Mouse (Mus musculus) hindbrain, postnatal 0 days (tissue): ENCODE results near the gene Kcnh1. TPM values are rescaled to one million over a fixed set of nuclear protein-coding genes. Genes with fewer than 3 reads are reported as not detected.

Experiments
- ATAC-seq: fragments of 200-750 bp; cut with Nextera tagmentation; 2 replicates; pipeline ENCODE4 v1.8.0; 2017; ENCODE audit warnings: mild to moderate bottlenecking, moderate TSS enrichment, moderate library complexity
- DNase-seq: peaks from one replicate; pipeline ENCODE4 v3.0.0-alpha.2; 2015; ENCODE audit warnings: low spot score
- H3K27ac ChIP-seq: fragments of 300-500 bp; sonication (generic); 2 replicates; pipeline ENCODE4 v1.5.1; 2014; ENCODE audit warnings: mild to moderate bottlenecking
- H3K27me3 ChIP-seq: fragments of 300-500 bp; sonication (generic); 2 replicates; pipeline ENCODE4 v1.6.1; 2014; ENCODE audit warnings: low read length, mixed read lengths; ENCODE audit not compliant: insufficient read depth
- H3K36me3 ChIP-seq: fragments of 300-500 bp; sonication (generic); 2 replicates; pipeline ENCODE4 v1.6.1; 2014; ENCODE audit warnings: low read length, mixed read lengths; ENCODE audit not compliant: insufficient read depth
- H3K4me1 ChIP-seq: fragments of 300-500 bp; sonication (generic); 2 replicates; pipeline ENCODE4 v1.6.1; 2014; ENCODE audit warnings: antibody characterized with exemption, low read length, mixed read lengths; ENCODE audit not compliant: insufficient read depth
- H3K4me2 ChIP-seq: fragments of 300-500 bp; sonication (generic); 2 replicates; pipeline ENCODE4 v1.6.1; 2014; ENCODE audit warnings: low read depth, mild to moderate bottlenecking, low read length, moderate library complexity, mixed read lengths
- H3K4me3 ChIP-seq: fragments of 300-500 bp; sonication (generic); 2 replicates; pipeline ENCODE4 v1.5.1; 2014; ENCODE audit warnings: low read length
- H3K9ac ChIP-seq: fragments of 300-500 bp; sonication (generic); replicated peaks from 2 replicates; pipeline ENCODE4 v1.6.1; 2014; ENCODE audit warnings: mild to moderate bottlenecking, low read length, moderate library complexity, mixed read lengths
- H3K9me3 ChIP-seq: fragments of 300-500 bp; sonication (generic); 2 replicates; pipeline ENCODE4 v1.6.1; 2016; ENCODE audit warnings: low read length, mixed read lengths
- CTCF ChIP-seq: IDR thresholded peaks from 2 replicates; pipeline ENCODE4 v1.5.1; 2016; ENCODE audit warnings: antibody characterized with exemption, control low read depth, low read depth
- WGBS: fragments of 180-500 bp; shearing (Covaris S2); extraction: QIAGEN DNeasy Blood & Tissue Kit; methylation state at CpG from one replicate; pipeline ENCODE4 v1.1.7; 2014; 5-methylcytosine and 5-hydroxymethylcytosine counted together
- polyA plus RNA-seq: library from polyadenylated mRNA; unstranded; fragments of >200 nt; fragmentation: Nextera tagmentation; extraction: Ambion mirVana; gene quantifications from 2 replicates; pipeline ENCODE4 v1.2.1, GENCODE M21; 2015
- total RNA-seq: library from RNA; depleted of rRNA; stranded (reverse); fragments of >200 nt; gene quantifications from 2 replicates; pipeline ENCODE4 v1.2.3, GENCODE M21; 2014; rRNA removed

The Kcnh1 gene
- total RNA-seq: 7.0 TPM in 2 replicates
- 2.7 and 2.9 TPM in 2 replicates for polyA plus RNA-seq

- DNase-seq: peak; percentile 91
- Histone ChIP-seq H3K36me3 (no peaks in the 10 kb centered on the region), H3K4me3 (peak within 1 kb of the TSS; percentile 59), H3K9me3 (no peaks in the 10 kb centered on the region), H3K4me1 (peaks cover 6% of the 10 kb centered on the region; the same call in 1 of the 2 replicates), H3K9ac (peak within 1 kb of the TSS; percentile 59), H3K27me3 (no peaks in the 10 kb centered on the region), H3K4me2 (peak within 1 kb of the TSS; percentile 81), H3K27ac (peak within 1 kb of the TSS; percentile 66)
- WGBS: under 1% methylated on average over 72 of the region's 73 CpGs
- ATAC-seq: peak; percentile 93
- peak; percentile 85 for TF ChIP-seq CTCF
Observed at GRCm38 (mm10) chr1:192190508-192191321, at the start of gene Kcnh1. Gene Kcnh1, plus strand, starts transcription at chr1:192190774.

GRCm38 (mm10) chr1:192151179-192151578 lies 39.4 kb upstream of the Kcnh1 start:
- Histone ChIP-seq H3K27ac (no peak overlapping the region), H3K36me3 (no peaks in the 10 kb centered on the region), H3K4me2 (no peak overlapping the region), H3K27me3 (no peaks in the 10 kb centered on the region), H3K9me3 (no peaks in the 10 kb centered on the region), H3K4me3 (no peak overlapping the region), H3K4me1 (no peaks in the 10 kb centered on the region), H3K9ac (no peak overlapping the region)
- DNase-seq (no peak), ATAC-seq (no peak)
- WGBS: 86% methylated on average over 4 of the region's 4 CpGs
- TF ChIP-seq CTCF: no peak

GRCm38 (mm10) chr1:192171477-192171876 lies 19.1 kb upstream of the Kcnh1 start:
- 90% methylated on average over 3 of the region's 3 CpGs for WGBS
- ATAC-seq (no peak), DNase-seq (no peak)
- no peak overlapping the region for H3K27ac ChIP-seq
- no peak for TF ChIP-seq CTCF
- no peaks in the 10 kb centered on the region for H3K4me1 ChIP-seq
- H3K9ac ChIP-seq: no peak overlapping the region
- H3K4me2 ChIP-seq: no peak overlapping the region
- no peaks in the 10 kb centered on the region for H3K9me3 ChIP-seq
- no peak overlapping the region for H3K4me3 ChIP-seq
- no peaks in the 10 kb centered on the region for H3K27me3 ChIP-seq
- no peaks in the 10 kb centered on the region for H3K36me3 ChIP-seq

- no peak for ATAC-seq
- WGBS: 87% methylated on average over 3 of the region's 3 CpGs
- Histone ChIP-seq H3K9me3 (no peaks in the 10 kb centered on the region), H3K4me1 (no peaks in the 10 kb centered on the region), H3K27ac (no peak overlapping the region), H3K4me2 (no peak overlapping the region), H3K36me3 (no peaks in the 10 kb centered on the region), H3K4me3 (no peak overlapping the region), H3K9ac (no peak overlapping the region), H3K27me3 (no peaks in the 10 kb centered on the region)
- TF ChIP-seq CTCF: no peak
- no peak for DNase-seq
Observed at GRCm38 (mm10) chr1:192179877-192180276, 10.7 kb upstream of the Kcnh1 start.

GRCm38 (mm10) chr1:192181696-192182257 lies 8.8 kb upstream of the Kcnh1 start:
- Histone ChIP-seq H3K36me3 (no peaks in the 10 kb centered on the region), H3K27me3 (no peaks in the 10 kb centered on the region), H3K4me3 (no peak overlapping the region), H3K4me1 (no peaks in the 10 kb centered on the region), H3K9me3 (no peaks in the 10 kb centered on the region), H3K9ac (no peak overlapping the region), H3K4me2 (no peak overlapping the region), H3K27ac (no peak overlapping the region)
- 83% methylated on average over 4 of the region's 4 CpGs for WGBS
- no peak for ATAC-seq
- TF ChIP-seq CTCF: no peak
- no peak for DNase-seq

- 7% methylated on average over 4 of the region's 4 CpGs for WGBS
- ATAC-seq (no peak), DNase-seq (peak; percentile 90)
- peak; percentile 94 for TF ChIP-seq CTCF
- Histone ChIP-seq H3K9me3 (no peaks in the 10 kb centered on the region), H3K4me3 (no peak overlapping the region), H3K4me2 (no peak overlapping the region), H3K27me3 (no peaks in the 10 kb centered on the region), H3K4me1 (peaks cover 6% of the 10 kb centered on the region; the same call in 1 of the 2 replicates), H3K9ac (no peak overlapping the region), H3K36me3 (no peaks in the 10 kb centered on the region), H3K27ac (no peak overlapping the region)
Observed at GRCm38 (mm10) chr1:192189056-192189455, 1.5 kb upstream of the Kcnh1 start.
